Mouse (Mus musculus) midbrain, embryonic 14.5 days (tissue): Measurements from ENCODE around the gene Hist1h3f. TPM values are rescaled to one million over a fixed set of nuclear protein-coding genes. Genes with fewer than 3 reads are reported as not detected.
A peak's percentile ranks its signal among the peaks of the same experiment; 100 is the strongest.
"Not testable (repeated sequence)": the region's sequence is repeated elsewhere in the genome, so short reads cannot be mapped to it uniquely, and the experiment has no call there.

ENCODE experiments used
- ATAC-seq: fragments of 200-750 bp; cut with Nextera tagmentation; 2 replicates; pipeline ENCODE4 v1.8.0; 2017; ENCODE audit warnings: moderate number of reproducible peaks, moderate library complexity; ENCODE audit not compliant: low FRiP score, low TSS enrichment
- DNase-seq: peaks from one replicate; pipeline ENCODE4 v3.0.0-alpha.2; 2015
- H3K27ac ChIP-seq: fragments of 300-500 bp; sonication (generic); replicated peaks from 2 replicates; pipeline ENCODE4 v1.5.1; 2014; ENCODE audit warnings: mild to moderate bottlenecking, low read depth, low read length, moderate library complexity
- H3K27me3 ChIP-seq: fragments of 300-500 bp; sonication (generic); 2 replicates; pipeline ENCODE4 v1.6.1; 2014; ENCODE audit warnings: low read length, control low read depth, mixed read lengths; ENCODE audit not compliant: control insufficient read depth, insufficient read depth
- H3K36me3 ChIP-seq: fragments of 300-500 bp; sonication (generic); 2 replicates; pipeline ENCODE4 v1.6.1; 2014; ENCODE audit warnings: low read length, control low read depth; ENCODE audit not compliant: control insufficient read depth, insufficient read depth
- H3K4me1 ChIP-seq: fragments of 300-500 bp; sonication (generic); 2 replicates; pipeline ENCODE4 v1.6.1; 2014; ENCODE audit warnings: mild to moderate bottlenecking, antibody characterized with exemption, low read length, control low read depth; ENCODE audit not compliant: control insufficient read depth, insufficient read depth
- H3K4me2 ChIP-seq: fragments of 300-500 bp; sonication (generic); 2 replicates; pipeline ENCODE4 v1.6.1; 2014; ENCODE audit warnings: mild to moderate bottlenecking, low read length, moderate library complexity
- H3K4me3 ChIP-seq: fragments of 300-500 bp; sonication (generic); replicated peaks from 2 replicates; pipeline ENCODE4 v1.5.1; 2014; ENCODE audit warnings: low read depth, low read length
- H3K9ac ChIP-seq: fragments of 300-500 bp; sonication (generic); replicated peaks from 2 replicates; pipeline ENCODE4 v1.6.1; 2014; ENCODE audit warnings: mild to moderate bottlenecking, low read length, moderate library complexity
- H3K9me3 ChIP-seq: fragments of 300-500 bp; sonication (generic); 2 replicates; pipeline ENCODE4 v1.6.1; 2016; ENCODE audit warnings: low read length, control low read depth, mixed read lengths; ENCODE audit not compliant: control insufficient read depth
- WGBS: fragments of 180-500 bp; shearing (Covaris S2); extraction: QIAGEN DNeasy Blood & Tissue Kit; methylation state at CpG from one replicate; pipeline ENCODE4 v1.1.7; 2014; 5-methylcytosine and 5-hydroxymethylcytosine counted together
- polyA plus RNA-seq: library from polyadenylated mRNA; unstranded; fragments of >200 nt; fragmentation: Nextera tagmentation; extraction: Ambion mirVana; gene quantifications from 2 replicates; pipeline ENCODE4 v1.2.1, GENCODE M21; 2014

Gene Hist1h3f
- polyA plus RNA-seq, 1 experiment from 2014 or later: 0.47 TPM

DNA sequence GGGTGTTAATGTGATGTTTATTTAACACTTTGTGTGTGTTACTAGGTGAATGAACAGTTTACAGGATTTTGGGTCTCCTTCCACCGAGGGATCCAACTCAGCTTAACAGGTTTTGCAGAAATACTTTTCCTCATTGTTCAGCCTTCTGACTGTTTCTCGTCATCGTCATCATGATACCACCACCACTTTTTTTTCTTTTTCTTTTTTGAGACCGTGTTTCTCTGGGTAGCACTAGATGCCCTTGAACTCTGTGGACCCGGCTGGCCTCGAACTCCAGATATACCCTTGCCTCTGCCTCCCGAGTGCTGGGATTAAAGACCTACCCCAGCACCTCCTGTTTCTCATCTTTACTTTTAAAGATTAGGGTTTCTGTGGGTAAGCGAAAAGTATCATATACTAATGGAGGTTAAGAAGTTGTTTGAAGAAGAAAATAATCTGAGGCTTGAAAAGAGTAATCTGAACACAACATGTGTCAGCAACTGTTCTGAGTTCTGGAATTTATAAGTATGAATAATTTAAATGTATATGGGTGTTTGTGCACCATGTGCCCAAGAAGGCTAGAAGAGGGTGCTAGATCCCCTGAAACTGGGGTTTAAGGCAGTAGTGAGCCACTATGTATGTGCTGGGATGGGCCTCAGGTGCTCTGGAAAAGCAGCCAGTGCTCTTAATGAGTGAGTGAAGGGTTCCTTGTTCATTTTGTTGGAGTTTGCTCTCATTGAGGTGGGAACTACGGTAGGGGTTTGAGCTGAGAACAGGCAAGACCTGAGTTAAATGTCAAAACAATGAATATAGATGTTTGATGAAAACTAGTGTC is 11.4 kb upstream of the Hist1h3f start:
- 23% methylated on average over 9 of the region's 9 CpGs for WGBS
- Histone ChIP-seq H3K9me3 (no peaks in the 10 kb centered on the region), H3K4me1 (peaks cover 38% of the 10 kb centered on the region), H3K27ac (peak overlapping the region; percentile 93), H3K9ac (peak overlapping the region; percentile 68; the same call in 1 of the 2 replicates), H3K27me3 (no peaks in the 10 kb centered on the region), H3K4me3 (peak overlapping the region; percentile 63), H3K4me2 (peak overlapping the region; percentile 79), H3K36me3 (no peaks in the 10 kb centered on the region)
- DNase-seq: no peak
- no peak for ATAC-seq

DNA sequence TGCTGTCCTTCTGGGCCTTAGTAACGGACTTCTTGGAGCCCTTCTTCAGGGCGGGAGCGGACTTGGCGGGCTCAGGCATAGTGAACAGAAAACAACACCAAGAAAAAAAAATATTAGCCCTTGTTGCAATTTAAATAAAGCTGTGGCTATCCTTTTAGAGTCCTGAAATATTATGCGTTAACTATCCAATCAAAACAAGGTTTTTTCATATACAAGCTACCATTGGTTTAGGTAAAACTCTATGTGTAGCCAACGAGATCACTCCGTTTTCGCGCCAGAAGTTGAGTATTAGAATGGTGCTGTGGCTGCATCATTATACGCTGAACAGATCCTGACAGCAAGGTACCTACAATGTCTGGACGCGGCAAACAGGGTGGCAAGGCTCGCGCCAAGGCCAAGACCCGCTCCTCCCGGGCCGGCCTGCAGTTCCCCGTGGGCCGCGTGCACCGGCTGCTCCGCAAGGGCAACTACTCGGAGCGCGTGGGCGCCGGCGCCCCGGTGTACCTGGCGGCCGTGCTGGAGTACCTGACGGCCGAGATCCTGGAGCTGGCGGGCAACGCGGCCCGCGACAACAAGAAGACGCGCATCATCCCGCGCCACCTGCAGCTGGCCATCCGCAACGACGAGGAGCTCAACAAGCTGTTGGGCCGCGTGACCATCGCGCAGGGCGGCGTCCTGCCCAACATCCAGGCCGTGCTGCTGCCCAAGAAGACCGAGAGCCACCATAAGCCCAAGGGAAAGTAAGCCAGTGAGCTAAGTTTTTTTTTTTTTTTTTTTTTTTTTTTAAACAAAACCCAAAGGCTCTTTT is 10.1 kb upstream of the Hist1h3f start, which contains the start of gene Hist1h2af:
Gene Hist1h2af (plus strand): TSS at position 347 of the 808 bp plus-strand sequence.
- peak within 1 kb of the TSS; percentile 78 for H3K27ac ChIP-seq
- H3K9ac ChIP-seq: peak within 1 kb of the TSS; percentile 37; the same call in 1 of the 2 replicates
- peaks cover 38% of the 10 kb centered on the region for H3K4me1 ChIP-seq

DNA sequence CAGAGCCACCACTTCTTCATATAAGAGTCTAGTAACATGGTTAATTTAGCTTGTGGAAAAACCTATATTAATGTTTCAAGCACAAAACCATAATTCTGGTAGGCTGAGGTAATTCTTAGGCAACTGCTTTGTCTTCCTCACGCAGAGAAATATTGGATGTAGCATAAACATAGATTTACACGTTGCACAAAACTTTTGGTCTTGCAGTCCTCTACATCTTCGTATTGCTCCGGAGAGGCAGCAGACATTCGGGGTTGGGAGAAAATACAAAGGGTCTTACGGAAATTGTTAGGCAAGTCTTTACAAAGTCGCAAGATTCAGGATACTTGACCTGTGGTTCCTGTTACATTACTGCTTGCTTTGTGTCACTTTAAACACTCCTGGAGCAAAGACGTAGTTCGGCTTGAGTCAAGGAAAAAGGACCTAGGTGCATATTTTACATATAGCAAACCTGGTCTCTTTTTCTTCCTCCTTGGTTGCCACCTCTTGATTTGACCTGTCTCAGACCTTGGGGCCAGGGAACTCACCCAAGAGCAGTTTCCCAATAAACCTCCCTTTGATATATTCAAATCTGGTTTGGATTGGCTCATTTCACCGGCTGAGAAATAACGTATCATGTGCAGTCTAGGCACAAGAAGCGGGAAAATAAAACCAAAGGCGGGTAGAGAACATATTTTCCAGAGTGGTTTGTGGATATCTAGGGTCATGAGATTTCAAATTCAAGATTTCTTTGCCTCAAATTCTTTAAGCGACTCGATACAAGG is 9.3 kb upstream of the Hist1h3f start:
- Histone ChIP-seq H3K36me3 (no peaks in the 10 kb centered on the region), H3K4me3 (peak overlapping the region; percentile 45), H3K9ac (peak overlapping the region; percentile 24; the same call in 1 of the 2 replicates), H3K27me3 (no peaks in the 10 kb centered on the region), H3K27ac (peak overlapping the region; percentile 6; the same call in 1 of the 2 replicates), H3K4me2 (peak overlapping the region; percentile 79), H3K9me3 (no peaks in the 10 kb centered on the region), H3K4me1 (peaks cover 37% of the 10 kb centered on the region)
- ATAC-seq: no peak
- WGBS: under 1% methylated on average over 15 of the region's 15 CpGs
- no peak for DNase-seq

More for the DNA sequence above, 10.1 kb upstream of the Hist1h3f start, which contains the start of gene Hist1h2af:
- WGBS: under 1% methylated on average over 26 of the region's 53 CpGs
- not testable (repeated sequence) for H3K9me3 ChIP-seq, H3K27me3 ChIP-seq, H3K36me3 ChIP-seq
- peak; percentile 28; the same call in 1 of the 2 replicates for ATAC-seq
- H3K4me2 ChIP-seq: peak within 1 kb of the TSS; percentile 79
- peak within 1 kb of the TSS; percentile 63 for H3K4me3 ChIP-seq
- peak; percentile 93 for DNase-seq

DNA sequence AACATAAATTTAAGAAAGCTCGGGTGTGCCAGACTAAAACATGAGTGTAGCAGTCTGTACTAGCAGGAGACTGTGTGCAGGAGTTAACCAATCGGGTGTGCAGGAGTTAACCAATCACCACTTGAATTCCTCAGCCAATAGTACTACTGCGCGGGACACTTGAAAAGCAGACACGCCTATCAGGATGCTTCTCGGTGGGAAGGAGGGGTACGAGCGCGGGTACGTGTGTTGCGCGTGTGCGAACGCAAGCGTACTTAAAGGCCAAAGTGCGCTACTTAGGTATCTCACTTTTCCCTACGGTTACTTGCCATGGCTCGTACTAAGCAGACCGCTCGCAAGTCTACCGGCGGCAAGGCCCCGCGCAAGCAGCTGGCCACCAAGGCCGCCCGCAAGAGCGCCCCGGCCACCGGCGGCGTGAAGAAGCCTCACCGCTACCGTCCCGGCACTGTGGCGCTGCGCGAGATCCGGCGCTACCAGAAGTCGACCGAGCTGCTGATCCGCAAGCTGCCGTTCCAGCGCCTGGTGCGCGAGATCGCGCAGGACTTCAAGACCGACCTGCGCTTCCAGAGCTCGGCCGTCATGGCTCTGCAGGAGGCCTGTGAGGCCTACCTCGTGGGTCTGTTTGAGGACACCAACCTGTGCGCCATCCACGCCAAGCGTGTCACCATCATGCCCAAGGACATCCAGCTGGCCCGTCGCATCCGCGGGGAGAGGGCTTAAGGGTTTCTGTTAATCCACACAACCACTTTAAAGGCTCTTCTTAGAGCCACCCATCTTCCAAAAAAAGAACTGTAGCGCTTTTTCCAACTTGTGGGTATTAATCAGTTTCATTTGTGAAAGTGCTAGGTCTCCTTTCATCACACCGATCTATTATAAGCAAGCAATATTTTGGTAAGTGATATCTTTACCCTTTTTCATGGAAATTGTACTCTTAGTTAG is 8.4 kb upstream of the Hist1h3f start, which contains the start of gene Hist1h3g:
Gene Hist1h3g (plus strand): TSS at position 286 of the 939 bp plus-strand sequence.
- peak within 1 kb of the TSS; percentile 6; the same call in 1 of the 2 replicates for H3K27ac ChIP-seq
- not testable (repeated sequence) for H3K27me3 ChIP-seq, H3K9me3 ChIP-seq, H3K36me3 ChIP-seq
- ATAC-seq (peak; percentile 90), DNase-seq (peak; percentile 95)
- peak within 1 kb of the TSS; percentile 79 for H3K4me2 ChIP-seq
- under 1% methylated on average over 48 of the region's 62 CpGs for WGBS
- H3K4me3 ChIP-seq: peak within 1 kb of the TSS; percentile 45
- peaks cover 33% of the 10 kb centered on the region for H3K4me1 ChIP-seq
- peak within 1 kb of the TSS; percentile 24; the same call in 1 of the 2 replicates for H3K9ac ChIP-seq

DNA sequence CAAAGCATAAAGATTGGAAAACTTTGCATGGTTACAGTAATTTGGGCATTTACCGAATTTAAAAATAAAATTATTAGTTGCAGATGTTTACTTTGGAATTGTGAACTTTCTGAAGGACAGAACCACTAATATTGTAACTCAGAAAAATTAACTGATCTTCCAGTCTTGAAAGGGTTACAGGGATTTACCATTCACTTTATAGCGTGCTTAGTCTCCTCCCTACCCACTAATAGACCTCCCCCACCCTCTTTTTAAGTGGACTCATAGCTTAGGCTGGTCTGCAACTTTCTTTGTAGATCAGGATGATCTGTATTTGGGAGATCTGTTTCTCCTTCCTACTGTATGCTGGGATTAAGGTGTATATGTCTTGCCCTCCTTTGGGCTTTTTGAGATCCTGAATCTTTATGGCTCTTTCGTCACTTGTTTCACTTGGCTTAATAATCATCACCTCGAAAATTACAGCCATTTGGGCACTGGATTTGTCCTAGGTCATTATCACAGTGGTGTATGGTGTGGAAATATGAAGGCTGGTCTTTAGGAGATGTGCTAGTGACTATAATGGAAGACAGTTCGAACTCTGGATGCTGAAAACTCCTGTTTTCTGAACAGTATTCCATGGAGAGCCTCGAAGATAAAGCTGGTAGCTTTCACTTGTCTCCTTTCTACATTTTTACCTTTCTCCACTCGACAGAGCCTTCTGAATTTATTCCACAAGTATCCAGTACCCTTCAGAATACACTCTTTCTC is 7.6 kb upstream of the Hist1h3f start:
- H3K27me3 ChIP-seq: no peaks in the 10 kb centered on the region
- H3K4me1 ChIP-seq: peaks cover 33% of the 10 kb centered on the region
- H3K36me3 ChIP-seq: no peaks in the 10 kb centered on the region
- ATAC-seq (no peak), DNase-seq (no peak)
- no peaks in the 10 kb centered on the region for H3K9me3 ChIP-seq
- peak overlapping the region; percentile 45 for H3K4me3 ChIP-seq
- peak overlapping the region; percentile 79 for H3K4me2 ChIP-seq
- H3K27ac ChIP-seq: no peak overlapping the region
- 18% methylated on average over 7 of the region's 7 CpGs for WGBS
- H3K9ac ChIP-seq: no peak overlapping the region

DNA sequence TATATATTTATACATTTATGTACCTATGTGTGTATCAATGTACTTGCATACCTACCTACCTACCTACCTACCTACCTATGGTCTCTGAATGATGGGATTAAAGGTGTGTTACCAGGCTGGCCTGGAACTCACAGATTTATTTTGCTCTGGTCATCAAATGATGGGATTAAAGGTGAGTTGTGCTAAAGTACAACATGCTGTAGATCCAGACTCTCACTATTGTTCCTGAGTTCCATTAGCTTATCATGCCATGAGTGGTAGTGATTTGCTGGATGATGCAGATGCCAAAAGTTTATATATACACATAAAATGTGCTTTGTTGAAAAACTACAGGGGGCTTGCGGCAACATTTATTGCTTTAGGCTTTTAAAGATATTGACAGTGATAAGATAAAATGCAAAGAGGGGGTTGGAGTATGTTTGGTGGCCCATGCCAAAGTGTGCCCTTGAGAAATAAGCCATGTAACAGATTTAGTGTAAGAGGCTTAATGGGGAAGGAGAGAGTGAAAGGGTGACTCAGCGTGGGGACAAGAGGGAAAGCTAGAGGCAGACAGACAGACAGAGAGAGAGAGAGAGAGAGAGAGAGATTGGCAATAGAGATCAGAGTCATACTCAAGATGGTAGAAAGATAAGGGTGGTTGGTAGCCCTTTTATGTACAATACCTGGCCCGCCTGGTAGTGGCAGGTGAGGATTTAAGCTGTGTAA is 6.7 kb upstream of the Hist1h3f start:
- no peaks in the 10 kb centered on the region for H3K9me3 ChIP-seq
- H3K4me1 ChIP-seq: peaks cover 29% of the 10 kb centered on the region
- H3K4me2 ChIP-seq: peak overlapping the region; percentile 79
- H3K36me3 ChIP-seq: no peaks in the 10 kb centered on the region
- H3K9ac ChIP-seq: no peak overlapping the region
- no peak overlapping the region for H3K4me3 ChIP-seq
- no peaks in the 10 kb centered on the region for H3K27me3 ChIP-seq
- ATAC-seq (no peak), DNase-seq (no peak)
- 77% methylated on average over 3 of the region's 3 CpGs for WGBS
- no peak overlapping the region for H3K27ac ChIP-seq

- H3K4me1 ChIP-seq: peaks cover 18% of the 10 kb centered on the region
- H3K27me3 ChIP-seq: no peaks in the 10 kb centered on the region
- 80% methylated on average over 5 of the region's 5 CpGs for WGBS
- H3K27ac ChIP-seq: no peak overlapping the region
- no peak overlapping the region for H3K4me3 ChIP-seq
- H3K9ac ChIP-seq: no peak overlapping the region
- DNase-seq (no peak), ATAC-seq (no peak)
- no peaks in the 10 kb centered on the region for H3K36me3 ChIP-seq
- no peak overlapping the region for H3K4me2 ChIP-seq
- H3K9me3 ChIP-seq: no peaks in the 10 kb centered on the region
Observed at GRCm38 (mm10) chr13:23538249-23538648, 5.6 kb upstream of the Hist1h3f start.
